Mouse (Mus musculus) neural tube, embryonic 10.5 days (tissue): ENCODE data around the gene Mpped1.

Experiments used
- DNase-seq: peaks from one replicate; pipeline ENCODE4 v3.0.0-alpha.2; 2017; ENCODE audit warnings: low spot score; ENCODE audit errors: extremely low spot score

Mpped1 gene

GRCm38 (mm10) chr15:83789046-83789445 is 9.8 kb downstream of the Mpped1 start:
- DNase-seq = no peak

DNA sequence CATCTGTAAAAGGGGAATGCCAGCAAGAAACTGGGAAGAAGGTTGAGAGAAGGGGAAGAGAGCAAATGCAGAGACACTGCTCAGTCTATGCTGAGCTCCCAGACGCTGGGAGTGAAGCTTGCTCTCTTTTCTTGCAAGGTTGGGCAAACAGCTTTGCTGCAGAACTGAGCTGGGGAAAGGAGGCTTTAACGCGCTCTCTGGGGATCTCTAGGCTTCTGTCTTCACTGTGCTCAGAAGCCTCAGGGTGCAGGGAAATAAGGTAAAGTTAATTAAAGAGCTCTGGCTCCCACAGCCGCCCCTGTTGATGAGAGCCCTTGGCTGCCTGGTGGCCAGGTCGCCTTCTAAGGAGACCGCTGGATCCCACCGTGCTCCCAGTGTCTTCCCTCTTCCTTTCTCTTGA is 17.7 kb downstream of the Mpped1 start:
- no peak for DNase-seq

GRCm38 (mm10) chr15:83798964-83799363 is 19.7 kb downstream of the Mpped1 start:
- no peak for DNase-seq

- DNase-seq = no peak
Measured at GRCm38 (mm10) chr15:83801011-83801410, 21.7 kb downstream of the Mpped1 start.

DNA sequence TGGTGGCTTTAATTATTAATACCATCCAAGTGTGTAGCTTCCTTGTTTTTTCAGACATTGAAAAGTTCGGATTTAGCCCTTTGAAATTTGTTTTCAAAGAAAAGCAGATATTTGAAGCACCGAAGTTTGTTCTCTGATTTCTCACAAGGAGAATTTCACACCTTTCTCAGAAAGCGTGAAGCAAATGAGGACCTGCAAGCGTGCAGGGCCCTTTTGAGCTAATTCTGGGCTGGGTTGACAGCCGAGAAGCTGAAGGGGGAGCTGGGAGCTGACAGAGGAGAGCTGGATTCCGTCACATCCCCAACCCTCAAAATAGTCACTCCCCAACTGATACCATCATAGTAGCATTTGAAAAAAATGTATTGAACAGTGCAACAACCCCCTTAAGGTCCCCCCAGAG is 34.8 kb downstream of the Mpped1 start:
- no peak for DNase-seq

DNA sequence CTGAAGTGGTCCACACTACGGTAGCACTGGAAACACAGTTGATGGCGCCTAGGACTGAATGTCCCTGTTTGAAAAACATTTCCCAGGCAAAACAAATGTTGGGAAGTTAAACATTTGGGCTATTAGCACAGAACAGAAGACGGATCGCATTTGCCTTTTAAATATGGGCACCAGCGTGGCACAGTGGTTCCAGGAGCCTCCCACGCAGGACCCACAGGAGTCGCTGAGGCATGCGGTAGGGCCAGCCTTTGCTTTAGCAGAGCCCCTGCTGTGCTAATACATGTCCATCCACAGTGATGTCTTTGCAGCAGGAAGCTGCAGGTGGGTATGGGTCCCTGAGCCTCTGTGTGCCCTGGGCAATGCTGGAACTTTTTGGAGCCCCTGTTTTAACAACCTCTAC is 48.7 kb downstream of the Mpped1 start:
- no peak for DNase-seq

DNA sequence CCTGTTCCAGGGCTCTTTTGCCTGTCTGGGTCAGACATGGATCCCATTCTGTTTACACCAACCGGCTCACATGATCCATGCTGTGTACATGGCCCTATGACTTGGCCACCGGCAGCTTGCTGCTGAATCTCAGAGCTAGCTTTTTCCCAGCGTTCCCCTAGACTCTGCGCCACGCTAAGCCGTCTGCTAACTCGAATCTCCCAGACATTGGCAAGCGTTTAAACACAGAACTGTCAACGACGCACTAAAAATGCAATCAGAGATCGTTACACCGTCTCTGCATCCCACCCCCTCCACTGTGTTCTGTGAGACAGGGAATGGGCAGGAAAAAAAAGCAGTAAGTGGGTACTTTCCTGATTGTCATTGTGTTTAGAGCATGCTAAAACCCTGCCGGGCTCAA is 50.0 kb downstream of the Mpped1 start:
- no peak for DNase-seq

DNA sequence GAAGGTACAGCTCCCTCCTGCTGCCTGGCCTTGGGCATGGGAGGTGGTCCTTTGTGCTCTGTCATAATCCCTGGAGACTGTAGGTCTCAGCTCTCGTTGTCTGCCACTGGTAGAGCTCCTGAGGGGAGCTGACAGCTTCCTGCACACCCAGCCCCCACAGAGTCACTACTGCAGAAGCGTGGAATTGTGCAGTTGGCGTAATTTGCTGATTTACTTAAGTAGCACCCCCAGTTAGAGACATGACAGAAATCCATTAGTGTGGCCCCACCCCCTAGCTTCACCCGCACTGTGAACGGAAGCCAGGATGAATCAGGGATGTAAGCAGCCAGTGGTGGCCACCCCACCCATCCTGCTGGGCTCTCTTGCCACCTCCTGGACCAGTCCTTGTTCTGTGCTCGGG is 53.0 kb downstream of the Mpped1 start:
- no peak for DNase-seq

DNA sequence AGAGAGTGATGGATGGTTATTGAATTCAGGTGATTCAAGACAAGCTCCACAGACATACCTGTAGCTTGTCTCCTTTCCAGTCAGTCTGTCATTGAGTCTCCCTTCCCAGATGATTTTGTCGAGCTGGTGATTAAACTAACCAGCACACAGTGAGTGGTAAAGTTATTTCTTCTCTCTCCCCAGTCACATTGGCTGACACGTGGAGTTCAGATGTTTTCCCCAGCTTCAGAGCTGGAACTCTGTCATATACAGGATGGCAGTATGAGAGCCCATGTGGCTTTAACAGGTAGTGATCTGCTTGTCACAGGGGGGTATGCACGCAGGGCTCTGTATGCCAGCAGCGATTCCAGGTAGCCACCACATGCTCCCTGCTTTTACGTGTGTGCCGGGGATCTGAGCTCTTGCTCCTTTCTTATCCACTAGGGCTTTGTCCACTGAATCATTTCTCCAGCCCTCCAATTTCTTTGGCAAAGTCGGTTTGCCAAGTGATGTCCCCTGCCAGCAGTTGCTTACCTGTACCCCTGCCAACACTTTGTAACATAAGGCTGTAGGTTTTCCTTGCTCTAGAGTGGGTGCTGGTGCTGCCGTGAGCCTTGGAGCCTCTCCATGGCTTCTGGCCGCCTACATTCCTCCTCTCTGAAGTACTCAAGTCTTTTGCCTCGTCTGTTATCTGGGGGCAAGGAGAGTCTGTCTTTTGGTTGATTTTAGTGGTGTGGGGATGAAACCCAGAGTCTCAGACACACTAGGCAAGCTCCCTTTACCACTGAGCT is 61.9 kb downstream of the Mpped1 start:
- DNase-seq = no peak

DNA sequence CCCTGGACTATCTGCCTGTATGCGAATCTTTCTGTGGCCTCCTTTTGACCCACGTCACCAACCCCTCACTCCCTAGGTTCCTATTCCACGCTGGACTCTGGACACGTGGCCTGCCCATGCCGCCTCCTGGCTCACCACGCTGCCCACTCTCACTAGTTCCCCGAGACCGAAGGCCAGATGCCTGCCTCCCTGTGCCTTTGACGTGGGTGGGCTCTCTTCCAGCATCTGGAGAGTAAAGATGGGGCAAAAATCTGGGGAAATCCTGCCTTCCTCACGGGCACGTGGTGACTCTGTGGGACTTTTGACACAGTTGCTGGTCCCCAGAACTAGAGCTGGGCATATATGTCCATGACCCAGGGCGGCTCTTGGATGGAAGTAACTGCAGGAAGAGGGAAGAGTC is 63.2 kb downstream of the Mpped1 start:
- DNase-seq = no peak

- DNase-seq = no peak
Measured at GRCm38 (mm10) chr15:83842915-83843789, 63.9 kb downstream of the Mpped1 start.

DNA sequence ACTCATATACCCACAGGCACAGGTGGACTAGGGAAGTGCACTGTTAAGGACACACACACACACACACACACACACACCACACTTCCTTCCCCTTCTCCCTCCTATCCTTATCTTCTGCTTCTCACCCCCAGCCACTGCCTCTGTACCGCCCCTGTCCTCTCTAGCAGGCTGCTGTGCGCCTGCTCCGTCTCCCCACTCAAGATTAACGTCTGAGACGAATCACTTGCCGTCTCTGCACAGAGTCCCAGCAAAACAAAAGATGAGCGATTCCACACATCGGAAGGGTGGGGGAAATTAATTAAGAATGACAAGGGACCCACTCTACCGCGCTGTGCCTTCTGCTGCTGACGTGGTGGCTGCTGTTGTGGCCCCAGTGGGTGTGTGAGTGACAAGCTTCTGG is 66.5 kb downstream of the Mpped1 start:
- DNase-seq = no peak

GRCm38 (mm10) chr15:83846592-83846991 is 67.3 kb downstream of the Mpped1 start:
- DNase-seq = no peak

- no peak for DNase-seq
Measured at GRCm38 (mm10) chr15:83847512-83847911, 68.2 kb downstream of the Mpped1 start.

- no peak for DNase-seq
Measured at GRCm38 (mm10) chr15:83848193-83848592, 68.9 kb downstream of the Mpped1 start.

DNA sequence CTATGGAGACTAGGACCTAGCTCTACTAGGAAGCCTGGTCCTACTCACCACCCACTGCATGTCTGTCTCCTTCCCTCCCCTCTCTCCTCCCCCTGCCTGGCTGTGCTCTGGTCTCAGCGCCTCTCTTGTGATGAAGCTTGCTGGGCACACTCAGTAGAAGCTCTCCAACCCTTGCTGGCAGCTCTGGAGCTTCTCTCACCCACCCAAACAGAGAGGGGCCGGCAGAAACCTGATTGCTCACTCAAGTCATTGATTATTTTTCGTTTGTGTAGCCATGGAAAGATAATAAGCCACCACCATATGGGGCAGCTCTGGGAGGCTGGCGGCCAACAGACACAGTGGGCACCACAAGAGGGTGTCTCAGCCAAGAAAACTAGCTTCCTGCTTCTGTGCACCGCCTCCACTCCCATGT is 74.1 kb downstream of the Mpped1 start:
- no peak for DNase-seq

DNA sequence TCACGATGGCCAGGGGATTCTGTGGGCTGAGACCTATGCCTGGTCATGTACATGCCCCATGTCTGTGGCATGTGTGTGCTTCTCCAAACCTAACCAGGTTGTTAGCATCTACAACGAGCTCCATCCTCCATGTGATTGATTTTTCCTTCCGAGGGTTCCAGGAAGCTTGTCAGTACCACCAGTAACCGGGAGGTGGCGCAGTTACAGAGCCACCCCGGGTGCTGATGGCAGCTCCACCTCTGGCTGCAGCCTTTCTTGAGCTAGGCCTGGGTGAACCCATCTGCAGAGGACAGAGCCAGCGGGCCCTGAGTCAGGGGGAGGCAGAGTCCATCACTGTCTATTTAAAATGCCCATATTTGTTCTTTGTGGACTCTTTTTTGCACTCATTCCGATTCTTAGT is 77.9 kb downstream of the Mpped1 start:
- peak; percentile 73 for DNase-seq

GRCm38 (mm10) chr15:83865626-83866025 is 86.4 kb downstream of the Mpped1 start:
- no peak for DNase-seq

GRCm38 (mm10) chr15:83870936-83871335 is 91.7 kb downstream of the Mpped1 start:
- peak; percentile 22 for DNase-seq

DNA sequence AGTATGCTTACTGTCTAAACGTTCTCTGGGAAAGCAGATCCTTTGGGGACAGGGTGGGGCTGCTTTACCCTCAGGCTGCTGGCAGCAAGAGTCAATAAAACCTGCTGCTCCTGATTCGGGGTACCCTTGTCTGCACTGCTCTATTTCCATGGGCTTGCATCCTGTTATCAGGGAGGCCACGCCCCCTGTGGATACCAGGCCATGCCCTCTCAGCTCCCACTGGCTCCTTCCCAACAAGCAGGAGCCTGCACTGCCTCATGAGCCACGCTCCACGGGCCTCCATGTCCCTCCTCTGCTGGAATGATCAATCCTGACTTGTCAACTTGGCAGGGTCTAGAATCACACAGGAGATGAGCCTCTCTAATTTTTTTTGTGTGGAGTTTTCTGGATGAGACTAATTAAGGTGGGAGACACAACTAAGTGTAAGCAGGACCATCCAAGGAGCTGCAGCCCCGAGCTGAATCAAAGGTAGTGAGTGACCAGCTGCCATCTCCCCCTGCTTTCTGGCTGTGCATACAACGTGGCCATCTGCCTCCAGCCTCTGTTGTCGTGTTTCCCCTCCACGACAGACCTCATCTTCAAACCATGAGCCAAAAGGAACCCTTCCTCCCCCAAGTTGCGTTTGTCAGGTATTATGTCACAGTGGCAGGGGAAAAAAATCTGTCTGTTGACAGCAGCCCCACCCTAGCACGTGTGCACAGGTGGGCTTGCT is 98.0 kb downstream of the Mpped1 start:
- DNase-seq = no peak

GRCm38 (mm10) chr15:83877898-83878297 is 98.6 kb downstream of the Mpped1 start:
- DNase-seq = no peak

DNA sequence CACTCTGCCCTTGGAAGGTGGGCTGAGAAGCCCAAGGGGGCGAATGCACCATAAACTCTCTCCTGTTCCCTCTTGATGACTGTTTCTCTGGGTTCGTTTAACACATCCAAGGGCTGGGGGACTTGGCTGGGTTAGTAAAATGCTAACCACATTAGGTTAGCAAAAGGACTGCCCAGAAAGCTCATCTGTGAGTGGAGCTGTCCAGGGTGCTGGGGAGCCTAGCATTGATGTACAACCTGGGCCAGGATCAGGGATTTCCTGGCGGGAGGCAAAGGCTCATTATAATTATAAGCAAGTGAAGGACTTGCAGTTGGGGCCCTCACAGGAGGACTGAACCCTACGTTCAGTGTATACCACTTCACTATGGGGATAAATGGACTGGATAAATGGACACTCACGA is 100.6 kb downstream of the Mpped1 start:
- peak; percentile 67 for DNase-seq
